Mouse (Mus musculus) neural tube, embryonic 13.5 days (tissue): Measurements from ENCODE around the gene Tmem200b. TPM values are rescaled to one million over a fixed set of nuclear protein-coding genes. Genes with fewer than 3 reads are reported as not detected.

Experiments used
- polyA plus RNA-seq: library from polyadenylated mRNA; unstranded; fragments of >200 nt; fragmentation: Nextera tagmentation; extraction: Ambion mirVana; gene quantifications from 2 replicates; pipeline ENCODE4 v1.2.1, GENCODE M21; 2015

The Tmem200b gene
- polyA plus RNA-seq, 1 experiment from 2014 or later: 0.14 TPM

Other genes with a start within 250 kb of the Tmem200b start
- gene Ptpru, start 83.5 kb upstream of the Tmem200b start, polyA plus RNA-seq: 9.9 and 10.8 TPM in 2 replicates
- 35.6 and 36.1 TPM in 2 replicates for gene Mecr, start 78.3 kb upstream of the Tmem200b start, polyA plus RNA-seq
- 109 and 135 TPM in 2 replicates for gene Srsf4, start 48.2 kb upstream of the Tmem200b start, polyA plus RNA-seq
- gene Gm10300, start 152.9 kb downstream of the Tmem200b start, polyA plus RNA-seq: 0.20 TPM in 1 of 2 replicates, not detected in the other
- 95.5 and 113 TPM in 2 replicates for gene Epb41, start 153.6 kb downstream of the Tmem200b start, polyA plus RNA-seq
- gene Oprd1, start 222.7 kb downstream of the Tmem200b start, polyA plus RNA-seq: 0.77 and 0.96 TPM in 2 replicates